In genomic region chr3:130465371-130465770, GRCm38 (mm10) we compare ENCODE assay signal across 13 mouse cellular contexts.
"Had no signal": no experiment of that assay in that cellular context is flagged by ENCODE, and none has a peak within 500 bp of the region (broad histone marks: within the 10 kb centered on the region; RNA-seq: fewer than 3 reads in every experiment).

No protein-coding gene starts in this region.

- DNase-seq: kidney, adult 11 months; kidney, adult 8-10 months; kidney, postnatal 10 days; kidney, postnatal 36 days; left cerebral cortex, postnatal 4 days; liver, postnatal 0 days; lung, postnatal 10 days; lung, postnatal 36 days; midbrain, embryonic 14.5 days; right cerebral cortex, adult 18-20 months; right cerebral cortex, postnatal 25 days; spleen, adult 18-20 months; thymus, postnatal 25 days had no signal
